Mouse (Mus musculus) spleen, embryonic (tissue): ENCODE results near the gene Atpaf2.

Experiments used
- CTCF ChIA-PET: fragments of 350-600 bp; sonication (Branson Sonifier 250); formaldehyde crosslinking; loops from one replicate; lab custom pipeline; 2022; lab: Charles Lee

Gene Atpaf2

GRCm38 (mm10) chr11:60397172-60397571 lies 21.1 kb downstream of the Atpaf2 start:
- CTCF ChIA-PET, result no interaction called here

GRCm38 (mm10) chr11:60396546-60396945 lies 21.7 kb downstream of the Atpaf2 start:
- CTCF ChIA-PET, result no interaction called here

- CTCF ChIA-PET, result no interaction called here
These were observed 26.9 kb downstream of the Atpaf2 start for GRCm38 (mm10) chr11:60391346-60391745.

GRCm38 (mm10) chr11:60387944-60388343 lies 30.3 kb downstream of the Atpaf2 start:
- CTCF ChIA-PET, result no interaction called here

GRCm38 (mm10) chr11:60385946-60386345 lies 32.3 kb downstream of the Atpaf2 start:
- CTCF ChIA-PET, result interaction anchor here (0.7 kb wide), 1 partner anchor 23 kb away, joined by 6 read pairs; no protein-coding TSS in a partner anchor

- CTCF ChIA-PET, result no interaction called here
These were observed 33.4 kb downstream of the Atpaf2 start for GRCm38 (mm10) chr11:60384762-60385421.

GRCm38 (mm10) chr11:60383518-60383917 lies 34.7 kb downstream of the Atpaf2 start:
- CTCF ChIA-PET, result no interaction called here

- CTCF ChIA-PET, result no interaction called here
These were observed 43.8 kb downstream of the Atpaf2 start for GRCm38 (mm10) chr11:60374481-60374880.

GRCm38 (mm10) chr11:60370431-60370830 lies 47.8 kb downstream of the Atpaf2 start:
- CTCF ChIA-PET, result no interaction called here

- CTCF ChIA-PET, result no interaction called here
These were observed 48.8 kb downstream of the Atpaf2 start for GRCm38 (mm10) chr11:60369448-60369847.

- CTCF ChIA-PET, result no interaction called here
These were observed 49.3 kb downstream of the Atpaf2 start for GRCm38 (mm10) chr11:60368909-60369308.

- CTCF ChIA-PET, result no interaction called here
These were observed 51.0 kb downstream of the Atpaf2 start for GRCm38 (mm10) chr11:60367256-60367655.

- CTCF ChIA-PET, result no interaction called here
These were observed 51.8 kb downstream of the Atpaf2 start for GRCm38 (mm10) chr11:60366239-60367019.

GRCm38 (mm10) chr11:60360631-60361201 lies 57.5 kb downstream of the Atpaf2 start:
- CTCF ChIA-PET, result no interaction called here

GRCm38 (mm10) chr11:60359936-60360335 lies 58.3 kb downstream of the Atpaf2 start:
- CTCF ChIA-PET, result no interaction called here

GRCm38 (mm10) chr11:60359138-60359537 lies 59.1 kb downstream of the Atpaf2 start:
- CTCF ChIA-PET, result interaction anchor here (0.7 kb wide), 1 partner anchor 122 kb away, joined by 3 read pairs; no protein-coding TSS in a partner anchor

- CTCF ChIA-PET, result interaction anchor here (0.7 kb wide), 1 partner anchor 121 kb away, joined by 3 read pairs; no protein-coding TSS in a partner anchor
These were observed 59.7 kb downstream of the Atpaf2 start for GRCm38 (mm10) chr11:60358548-60358947.

GRCm38 (mm10) chr11:60357116-60357515 lies 61.1 kb downstream of the Atpaf2 start:
- CTCF ChIA-PET, result no interaction called here

GRCm38 (mm10) chr11:60355952-60356351 lies 62.3 kb downstream of the Atpaf2 start:
- CTCF ChIA-PET, result no interaction called here

- CTCF ChIA-PET, result no interaction called here
These were observed 65.5 kb downstream of the Atpaf2 start, which contains the start of the genes Tom1l2 and Drc3 for GRCm38 (mm10) chr11:60352559-60353411. Gene Tom1l2, minus strand, starts transcription at chr11:60352905. Gene Drc3, plus strand, starts transcription at chr11:60353329.

- CTCF ChIA-PET, result no interaction called here
These were observed 66.3 kb downstream of the Atpaf2 start for GRCm38 (mm10) chr11:60351925-60352371.
